Mouse (Mus musculus): ENCODE measurements around the gene Pqbp1. TPM values are rescaled to one million over a fixed set of nuclear protein-coding genes. Genes with fewer than 3 reads are reported as not detected.

Pqbp1 gene
- total RNA-seq, 2 experiments from 2014 or later = 91.8 to 98.4 TPM

- DNase-seq (ENCODE audit: low spot score in 2 of 2) = peak; percentile 60 to 75
These were observed 15.1 kb downstream of the Pqbp1 start, which contains the start of gene Slc35a2 for GRCm38 (mm10) chrX:7883841-7884567. Slc35a2 (plus strand) TSS chrX:7884028.

- DNase-seq (ENCODE audit: low spot score in 2 of 2) = peak; percentile 50 to 51
These were observed 19.2 kb downstream of the Pqbp1 start for GRCm38 (mm10) chrX:7879819-7880218.

- DNase-seq (ENCODE audit: low spot score in 2 of 2) = peak; percentile 9 to 32
These were observed 20.6 kb downstream of the Pqbp1 start for GRCm38 (mm10) chrX:7878495-7878894.

GRCm38 (mm10) chrX:7878007-7878419, 21.1 kb downstream of the Pqbp1 start, which contains the start of gene Pim2:
Pim2 (plus strand) TSS chrX:7878262.
- peak; percentile 65 to 84 for DNase-seq (ENCODE audit: low spot score in 2 of 2)

GRCm38 (mm10) chrX:7869826-7870225, 29.2 kb downstream of the Pqbp1 start:
- DNase-seq (ENCODE audit: low spot score in 2 of 2) = no peak

GRCm38 (mm10) chrX:7868506-7868905, 30.6 kb downstream of the Pqbp1 start:
- no peak for DNase-seq (ENCODE audit: low spot score in 2 of 2)

- no peak for DNase-seq (ENCODE audit: low spot score in 2 of 2)
These were observed 31.9 kb downstream of the Pqbp1 start for GRCm38 (mm10) chrX:7867141-7867540.

- no peak for DNase-seq (ENCODE audit: low spot score in 2 of 2)
These were observed 33.3 kb downstream of the Pqbp1 start for GRCm38 (mm10) chrX:7865786-7866185.

GRCm38 (mm10) chrX:7865343-7865742, 33.7 kb downstream of the Pqbp1 start:
- DNase-seq (ENCODE audit: low spot score in 2 of 2) = no peak

- no peak for DNase-seq (ENCODE audit: low spot score in 2 of 2)
These were observed 34.5 kb downstream of the Pqbp1 start for GRCm38 (mm10) chrX:7864551-7864950.

- DNase-seq (ENCODE audit: low spot score in 2 of 2) = no peak
These were observed 35.9 kb downstream of the Pqbp1 start for GRCm38 (mm10) chrX:7863181-7863580.

- DNase-seq (ENCODE audit: low spot score in 2 of 2) = no peak
These were observed 39.8 kb downstream of the Pqbp1 start for GRCm38 (mm10) chrX:7859191-7859753.

GRCm38 (mm10) chrX:7854578-7854977, 44.5 kb downstream of the Pqbp1 start:
- peak; percentile 5 to 32 for DNase-seq (ENCODE audit: low spot score in 2 of 2)

- DNase-seq (ENCODE audit: low spot score in 2 of 2) = peak in 1 of 2 experiments; percentile 10
These were observed 51.2 kb downstream of the Pqbp1 start for GRCm38 (mm10) chrX:7847845-7848244.

Other genes with a start within 250 kb of the Pqbp1 start
- gene Prickle3, start 242.0 kb downstream of the Pqbp1 start, total RNA-seq (2021) = 1 to 10 TPM; 1.9 to 2.5 TPM
- 10 to 100 TPM in 1 of 2 experiments, 1 to 10 TPM in 1; 8.8 to 11.1 TPM for gene Plp2, start 227.9 kb downstream of the Pqbp1 start, total RNA-seq (2021)
- gene Magix, start 218.0 kb downstream of the Pqbp1 start, total RNA-seq (2021) = under 1 TPM; 0.19 to 0.44 TPM
- 10 to 100 TPM; 33.8 to 34.2 TPM for gene Gpkow, start 202.1 kb downstream of the Pqbp1 start, total RNA-seq (2021)
- gene Wdr45, start 184.9 kb downstream of the Pqbp1 start, total RNA-seq (2021) = 10 to 100 TPM; 55.8 to 56.1 TPM
- 1 to 10 TPM in 1 of 2 experiments, not detected in 1; 1.6 TPM for gene Gm45208, start 177.0 kb downstream of the Pqbp1 start, total RNA-seq (2021)
- 10 to 100 TPM; 96.0 to 98.1 TPM for gene Praf2, start 170.8 kb downstream of the Pqbp1 start, total RNA-seq (2021)
- gene Ccdc120, start 148.4 kb downstream of the Pqbp1 start, total RNA-seq (2021) = 10 to 100 TPM; 26.7 to 29.7 TPM
- 10 to 100 TPM; 34.2 to 35.2 TPM for gene Tfe3, start 136.7 kb downstream of the Pqbp1 start, total RNA-seq (2021)
- gene Gripap1, start 109.5 kb downstream of the Pqbp1 start, total RNA-seq (2021) = 100 to 1,000 TPM in 1 of 2 experiments, 10 to 100 TPM in 1; 99.1 to 103 TPM
- 1 to 10 TPM; 8.4 to 9.6 TPM for gene Kcnd1, start 77.0 kb downstream of the Pqbp1 start, total RNA-seq (2021)
- 10 to 100 TPM; 81.4 to 83.2 TPM for gene Otud5, start 57.9 kb downstream of the Pqbp1 start, total RNA-seq (2021)
- 10 to 100 TPM; 49.5 to 52.9 TPM for gene Pim2, start 21.0 kb downstream of the Pqbp1 start, total RNA-seq (2021)
- gene Slc35a2, start 15.2 kb downstream of the Pqbp1 start, total RNA-seq (2021) = 10 to 100 TPM; 34.5 to 38.2 TPM
- gene Timm17b, start 88 bp upstream of the Pqbp1 start, total RNA-seq (2021) = 10 to 100 TPM; 22.8 to 27.1 TPM
- not detected for gene Gm10491, start 8.6 kb upstream of the Pqbp1 start, total RNA-seq (2021)
- gene Gm10490, start 10.3 kb upstream of the Pqbp1 start, total RNA-seq (2021) = not detected
- gene Pcsk1n, start 20.6 kb upstream of the Pqbp1 start, total RNA-seq (2021) = 100 to 1,000 TPM; 480 to 519 TPM
- gene Eras, start 29.3 kb upstream of the Pqbp1 start, total RNA-seq (2021) = not detected
- gene Hdac6, start 48.6 kb upstream of the Pqbp1 start, total RNA-seq (2021) = 10 to 100 TPM; 47.5 to 48.4 TPM
- gene Gata1, start 78.8 kb upstream of the Pqbp1 start, total RNA-seq (2021) = not detected
- under 1 TPM in 1 of 2 experiments, not detected in 1; 0.79 TPM for gene Glod5, start 119.2 kb upstream of the Pqbp1 start, total RNA-seq (2021)
- gene Suv39h1, start 175.5 kb upstream of the Pqbp1 start, total RNA-seq (2021) = 10 to 100 TPM; 21.1 to 30.2 TPM
- gene Was, start 191.2 kb upstream of the Pqbp1 start, total RNA-seq (2021) = 1 to 10 TPM; 1.3 to 1.5 TPM
- gene Wdr13, start 233.6 kb upstream of the Pqbp1 start, total RNA-seq (2021) = 100 to 1,000 TPM; 190 TPM
- 100 to 1,000 TPM in 1 of 2 experiments, 10 to 100 TPM in 1; 87.6 to 133 TPM for gene Rbm3, start 246.6 kb upstream of the Pqbp1 start, total RNA-seq (2021)